Mouse (Mus musculus): ENCODE results near the gene Bad. TPM values are rescaled to one million over a fixed set of nuclear protein-coding genes. Genes with fewer than 3 reads are reported as not detected.
"Not testable (repeated sequence)": the region's sequence is repeated elsewhere in the genome, so short reads cannot be mapped to it uniquely, and the experiment has no call there.

The Bad gene
- polyA plus RNA-seq, 1 experiment = 59.1 TPM

DNA sequence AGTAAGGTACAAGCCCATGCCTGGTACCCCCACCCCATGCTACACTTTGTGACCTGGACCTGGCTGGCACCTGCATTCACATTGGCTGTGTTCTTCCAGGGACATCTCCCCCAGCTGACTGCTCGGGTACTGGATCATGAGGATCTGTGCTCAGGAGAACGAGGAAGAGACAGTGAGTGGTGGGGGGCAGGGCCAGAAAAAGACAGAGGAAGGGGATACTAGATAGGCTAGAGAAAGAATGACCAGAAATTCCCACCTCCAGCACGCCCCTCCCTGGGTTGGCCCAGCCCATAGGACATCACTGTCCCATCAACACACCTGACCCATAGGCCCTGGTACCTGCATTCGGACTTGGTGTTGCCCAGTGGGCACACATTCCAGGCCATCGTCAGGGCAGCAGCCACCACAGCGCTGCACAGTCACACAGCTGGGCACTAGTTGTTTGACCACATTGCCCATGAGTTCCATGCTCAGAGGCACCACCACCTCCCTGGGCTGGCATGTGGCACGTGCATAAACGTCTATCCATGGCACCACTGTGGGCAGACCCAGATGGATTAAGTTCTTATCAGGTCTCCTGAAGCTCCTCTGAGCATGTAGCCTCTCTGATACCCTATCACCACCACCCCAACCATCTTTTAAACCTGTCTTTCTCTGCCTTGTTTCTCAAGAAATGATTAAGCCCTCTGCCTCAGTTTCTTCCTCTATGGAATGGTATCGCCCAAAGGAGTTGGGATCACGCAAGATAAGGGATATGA lies 44.5 kb downstream of the Bad start:
- Histone ChIP-seq H3K27ac (ENCODE audit: control insufficient read depth, insufficient read depth, low read length) (no peak overlapping the region), H3K27me3 (ENCODE audit: control insufficient read depth, insufficient read depth, low read length) (no peaks in the 10 kb centered on the region), H3K4me1 (replicated peaks; ENCODE audit: control insufficient read depth, insufficient read depth, low read length) (peaks cover 16% of the 10 kb centered on the region), H3K4me3 (ENCODE audit: control insufficient read depth, insufficient read depth, low read length) (no peak overlapping the region), H3K36me3 (ENCODE audit: control insufficient read depth, insufficient read depth, low read length) (no peaks in the 10 kb centered on the region)
- no peak for DNase-seq
- WGBS = 90% methylated on average over 10 of the region's 10 CpGs
- TF ChIP-seq CTCF (IDR thresholded peaks at IDR 0.05; ENCODE audit: borderline replicate concordance, control insufficient read depth, extremely low read depth, insufficient read depth, low read length, poor library complexity) (no peak), POLR2A (IDR thresholded peaks at IDR 0.05; ENCODE audit: control insufficient read depth, extremely low read depth, insufficient read depth, low read length, poor library complexity) (no peak)

DNA sequence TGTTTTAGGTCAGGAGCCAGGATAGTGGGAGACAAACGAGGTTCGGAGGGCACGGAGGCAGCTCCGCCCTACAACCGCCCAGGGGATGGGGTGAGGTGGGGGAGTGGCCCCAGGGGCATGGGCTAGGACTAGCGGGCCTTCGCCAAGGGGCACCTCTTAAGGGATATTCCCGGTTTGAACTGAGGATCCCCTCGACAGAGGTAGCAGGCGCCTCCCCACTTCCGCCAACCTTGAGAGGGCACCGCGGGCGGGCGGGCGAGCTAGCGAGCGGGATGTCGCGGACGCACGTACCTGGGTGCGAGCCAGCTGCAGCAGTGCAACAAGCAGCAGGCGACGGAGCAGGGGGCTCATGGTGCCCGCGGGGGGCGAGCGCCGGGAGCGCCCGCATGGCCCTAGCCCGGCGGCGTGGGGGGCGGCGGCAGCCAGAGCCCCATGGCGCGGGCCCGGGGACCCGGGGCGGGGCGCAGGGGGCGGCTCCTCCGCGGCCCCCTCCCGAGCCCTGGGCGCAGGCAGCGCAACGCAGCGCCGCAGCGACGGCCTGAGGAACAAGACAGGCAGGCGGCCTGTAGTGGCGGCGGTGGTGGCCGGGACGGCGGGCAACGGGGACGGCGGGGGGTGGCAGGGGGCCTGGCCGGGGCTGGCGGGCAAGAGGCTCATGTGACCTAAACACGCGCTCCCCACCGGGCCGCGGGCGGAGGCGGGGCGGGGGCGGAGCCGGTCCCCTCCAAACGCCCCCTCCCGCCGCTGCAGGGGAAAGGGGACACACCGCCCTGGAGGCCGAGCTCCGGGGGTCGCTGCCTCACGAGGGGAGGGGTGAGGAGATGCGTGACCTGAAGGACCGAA lies 45.6 kb downstream of the Bad start, which contains the start of gene Vegfb:
Vegfb (minus strand) TSS at position 591 of the 843 bp plus-strand sequence.
- H3K27ac ChIP-seq (ENCODE audit: control insufficient read depth, insufficient read depth, low read length) = no peak within 1 kb of the TSS
- peak within 1 kb of the TSS; percentile 59 for H3K4me3 ChIP-seq (ENCODE audit: control insufficient read depth, insufficient read depth, low read length)
- H3K36me3 ChIP-seq (ENCODE audit: control insufficient read depth, insufficient read depth, low read length) = no peaks in the 10 kb centered on the region
- peak; percentile 77 for DNase-seq
- TF ChIP-seq POLR2A (IDR thresholded peaks at IDR 0.05; ENCODE audit: control insufficient read depth, extremely low read depth, insufficient read depth, low read length, poor library complexity) (peak; percentile 50; the same call in 1 of the 2 replicates), CTCF (IDR thresholded peaks at IDR 0.05; ENCODE audit: borderline replicate concordance, control insufficient read depth, extremely low read depth, insufficient read depth, low read length, poor library complexity) (no peak)
- peaks cover 22% of the 10 kb centered on the region for H3K4me1 ChIP-seq (replicated peaks; ENCODE audit: control insufficient read depth, insufficient read depth, low read length)
- WGBS = 1% methylated on average over 82 of the region's 85 CpGs
- H3K27me3 ChIP-seq (ENCODE audit: control insufficient read depth, insufficient read depth, low read length) = no peaks in the 10 kb centered on the region

DNA sequence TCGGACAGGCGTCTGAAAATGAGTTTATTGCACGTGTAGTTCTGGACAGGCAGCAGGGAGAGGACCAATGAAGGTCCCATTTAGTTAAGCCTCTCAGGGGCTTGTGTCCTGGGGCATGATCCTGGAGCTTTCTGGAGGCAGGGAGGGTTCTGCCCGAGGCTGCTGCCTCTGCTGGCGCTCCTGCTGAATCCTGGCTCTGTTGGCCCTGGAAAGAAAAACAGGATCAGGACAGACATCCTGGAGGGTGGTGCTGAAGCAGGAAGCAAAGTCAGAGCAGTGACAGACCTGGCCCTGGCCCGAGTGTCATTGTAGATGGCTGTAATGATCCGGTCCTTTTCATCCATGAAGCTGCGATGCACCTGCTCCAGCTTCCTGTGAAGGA lies 46.2 kb downstream of the Bad start:
- no peaks in the 10 kb centered on the region for H3K36me3 ChIP-seq (ENCODE audit: control insufficient read depth, insufficient read depth, low read length)
- 16% methylated on average over 8 of the region's 8 CpGs for WGBS
- no peak for TF ChIP-seq POLR2A (IDR thresholded peaks at IDR 0.05; ENCODE audit: control insufficient read depth, extremely low read depth, insufficient read depth, low read length, poor library complexity)
- no peak for TF ChIP-seq CTCF (IDR thresholded peaks at IDR 0.05; ENCODE audit: borderline replicate concordance, control insufficient read depth, extremely low read depth, insufficient read depth, low read length, poor library complexity)
- H3K4me1 ChIP-seq (replicated peaks; ENCODE audit: control insufficient read depth, insufficient read depth, low read length) = peaks cover 26% of the 10 kb centered on the region
- H3K4me3 ChIP-seq (ENCODE audit: control insufficient read depth, insufficient read depth, low read length) = peak overlapping the region; percentile 59
- no peak for DNase-seq
- H3K27ac ChIP-seq (ENCODE audit: control insufficient read depth, insufficient read depth, low read length) = no peak overlapping the region
- H3K27me3 ChIP-seq (ENCODE audit: control insufficient read depth, insufficient read depth, low read length) = no peaks in the 10 kb centered on the region

DNA sequence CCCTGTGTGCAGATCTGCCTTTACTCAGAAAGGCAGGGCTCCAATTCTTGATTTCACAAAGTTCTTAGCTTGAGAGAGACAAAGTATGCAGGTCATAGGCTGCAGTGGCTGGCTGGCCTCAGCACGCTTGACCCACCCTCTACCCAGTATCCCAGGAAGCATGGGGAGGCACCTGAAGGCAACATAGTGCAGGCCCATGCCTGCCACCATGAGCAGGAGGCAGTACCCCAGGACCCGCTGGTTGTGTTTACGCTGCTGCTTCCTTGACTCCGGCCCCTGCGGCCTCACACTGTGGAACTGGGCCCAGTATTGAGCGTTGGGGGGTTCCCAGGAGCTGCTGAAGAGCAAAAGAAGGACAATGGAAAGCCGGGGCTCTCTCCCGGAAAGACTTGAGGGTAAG lies 47.6 kb downstream of the Bad start:
- Histone ChIP-seq H3K4me3 (ENCODE audit: control insufficient read depth, insufficient read depth, low read length) (no peak overlapping the region), H3K27me3 (ENCODE audit: control insufficient read depth, insufficient read depth, low read length) (no peaks in the 10 kb centered on the region), H3K4me1 (replicated peaks; ENCODE audit: control insufficient read depth, insufficient read depth, low read length) (peaks cover 33% of the 10 kb centered on the region), H3K27ac (ENCODE audit: control insufficient read depth, insufficient read depth, low read length) (no peak overlapping the region), H3K36me3 (ENCODE audit: control insufficient read depth, insufficient read depth, low read length) (no peaks in the 10 kb centered on the region)
- DNase-seq = no peak
- TF ChIP-seq POLR2A (IDR thresholded peaks at IDR 0.05; ENCODE audit: control insufficient read depth, extremely low read depth, insufficient read depth, low read length, poor library complexity) = no peak
- 96% methylated on average over 8 of the region's 8 CpGs for WGBS

DNA sequence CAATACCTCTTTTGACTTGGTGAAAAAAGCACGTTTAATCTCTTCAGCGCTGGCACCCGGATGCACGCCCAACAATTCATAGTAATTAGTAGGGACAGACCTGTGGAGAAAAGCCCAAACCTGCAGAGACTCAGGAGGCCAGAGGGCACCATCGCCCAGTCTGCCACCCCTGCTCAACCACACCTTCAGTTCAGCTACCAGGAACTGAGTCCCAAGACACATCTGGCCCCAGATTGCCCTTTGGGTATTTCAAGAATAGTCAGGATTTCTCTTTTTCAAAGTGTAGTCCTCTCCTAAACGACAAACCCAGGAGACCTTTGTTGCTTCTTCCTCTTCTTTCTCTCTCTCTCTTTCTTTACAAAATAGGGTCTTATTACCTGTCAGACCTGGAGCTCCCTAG lies 49.1 kb downstream of the Bad start:
- H3K27ac ChIP-seq (ENCODE audit: control insufficient read depth, insufficient read depth, low read length) = no peak overlapping the region
- no peaks in the 10 kb centered on the region for H3K27me3 ChIP-seq (ENCODE audit: control insufficient read depth, insufficient read depth, low read length)
- WGBS = 95% methylated on average over 6 of the region's 6 CpGs
- DNase-seq = no peak
- peaks cover 46% of the 10 kb centered on the region for H3K4me1 ChIP-seq (replicated peaks; ENCODE audit: control insufficient read depth, insufficient read depth, low read length)
- no peaks in the 10 kb centered on the region for H3K36me3 ChIP-seq (ENCODE audit: control insufficient read depth, insufficient read depth, low read length)
- H3K4me3 ChIP-seq (ENCODE audit: control insufficient read depth, insufficient read depth, low read length) = no peak overlapping the region
- TF ChIP-seq CTCF (IDR thresholded peaks at IDR 0.05; ENCODE audit: borderline replicate concordance, control insufficient read depth, extremely low read depth, insufficient read depth, low read length, poor library complexity) (no peak), POLR2A (IDR thresholded peaks at IDR 0.05; ENCODE audit: control insufficient read depth, extremely low read depth, insufficient read depth, low read length, poor library complexity) (no peak)

DNA sequence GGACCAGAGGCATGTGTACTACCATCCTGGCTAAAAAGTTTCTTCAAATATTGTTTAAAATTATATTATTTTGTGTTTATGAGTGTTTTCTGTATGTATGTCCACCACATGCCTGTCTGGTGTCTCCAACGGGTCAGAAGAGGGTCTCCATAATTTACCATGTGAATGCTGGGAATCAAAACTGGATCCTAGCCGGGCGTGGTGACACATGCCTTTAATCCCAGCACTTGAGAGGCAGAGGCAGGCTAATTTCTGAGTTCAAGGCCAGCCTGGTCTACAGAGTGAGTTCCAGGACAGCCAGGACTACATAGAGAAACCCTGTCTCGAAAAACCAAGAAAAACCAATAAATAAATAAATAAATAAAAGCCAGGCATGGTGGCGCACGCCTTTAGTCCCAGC lies 49.5 kb downstream of the Bad start:
- H3K4me1 ChIP-seq (replicated peaks; ENCODE audit: control insufficient read depth, insufficient read depth, low read length) = peaks cover 46% of the 10 kb centered on the region
- not testable (repeated sequence) for DNase-seq; H3K4me3 ChIP-seq (ENCODE audit: control insufficient read depth, insufficient read depth, low read length); H3K27ac ChIP-seq (ENCODE audit: control insufficient read depth, insufficient read depth, low read length); H3K27me3 ChIP-seq (ENCODE audit: control insufficient read depth, insufficient read depth, low read length); H3K36me3 ChIP-seq (ENCODE audit: control insufficient read depth, insufficient read depth, low read length)
- WGBS = 93% methylated on average over 6 of the region's 6 CpGs

All from thymus, adult 2 months (tissue).